Comparison of ENCODE assay signal across 7 mouse cellular contexts in genomic region chr13:11338297-11338616, GRCm38 (mm10).
A peak's percentile ranks its signal among the peaks of the same experiment; 100 is the strongest.
DNase-seq lines count a peak whose midpoint lies in the region; ATAC-seq lines count a peak whose summit lies in the region.

No protein-coding gene starts in this region.

- H3K27ac ChIP-seq in heart, embryonic 15.5 days = no peak overlapping the region
- H3K27ac ChIP-seq in limb, embryonic 13.5 days = no peak overlapping the region

- ATAC-seq in heart, embryonic 15.5 days (replicated peaks; ENCODE audit: insufficient number of reproducible peaks, insufficient read depth, low FRiP score, low read depth) = 0 out of 2 replicates have a peak, but pooled peaks have one; percentile 18
- ATAC-seq in limb, embryonic 13.5 days (ENCODE audit: low FRiP score, low read depth) = peak; percentile 44; the same call in 1 of the 2 replicates

- DNase-seq in MN1 (ENCODE audit: low spot score) = peak; percentile 54
- DNase-seq in cerebellum, adult 11 months = peak; percentile 3
- DNase-seq in c-Kit-positive CD71-positive TER-119-positive erythroid progenitor cells, embryonic 14.5 days (ENCODE audit: low spot score) = no peak
- DNase-seq in liver = no peak
- DNase-seq in kidney, adult 11 months = no peak

- H3K9ac ChIP-seq in heart, embryonic 15.5 days = no peak overlapping the region
- no peak overlapping the region for H3K9ac ChIP-seq in limb, embryonic 13.5 days

- H3K27me3 ChIP-seq in heart, embryonic 15.5 days = no peaks in the 10 kb centered on the region
- no peaks in the 10 kb centered on the region for H3K27me3 ChIP-seq in limb, embryonic 13.5 days

- peaks cover 6% of the 10 kb centered on the region; the same call in 1 of the 2 replicates for H3K4me1 ChIP-seq in heart, embryonic 15.5 days (replicated peaks)
- peaks cover 7% of the 10 kb centered on the region for H3K4me1 ChIP-seq in limb, embryonic 13.5 days

- H3K9me3 ChIP-seq in heart, embryonic 15.5 days (replicated peaks) = no peaks in the 10 kb centered on the region
- no peaks in the 10 kb centered on the region for H3K9me3 ChIP-seq in limb, embryonic 13.5 days

- H3K36me3 ChIP-seq in heart, embryonic 15.5 days = no peaks in the 10 kb centered on the region
- H3K36me3 ChIP-seq in limb, embryonic 13.5 days = no peaks in the 10 kb centered on the region

- H3K4me2 ChIP-seq in heart, embryonic 15.5 days = no peak overlapping the region
- H3K4me2 ChIP-seq in limb, embryonic 13.5 days (replicated peaks) = no peak overlapping the region

- H3K4me3 ChIP-seq in heart, embryonic 15.5 days = no peak overlapping the region
- H3K4me3 ChIP-seq in limb, embryonic 13.5 days = no peak overlapping the region

- WGBS in heart, embryonic 15.5 days = 46% methylated on average over 9 of the region's 9 CpGs
- WGBS in limb, embryonic 13.5 days = 25% methylated on average over 9 of the region's 9 CpGs

Comparison
In these comparisons a context has a peak if more than half of its experiments do, and no peak if none do; other contexts are left out.
1. DNase-seq: peak in MN1 (single experiment) and cerebellum, adult 11 months (single experiment); none in c-Kit-positive CD71-positive TER-119-positive erythroid progenitor cells, embryonic 14.5 days (single experiment), liver (single experiment) and kidney, adult 11 months (single experiment).